ENCODE assay signal across 17 mouse cellular contexts in the genomic region with DNA sequence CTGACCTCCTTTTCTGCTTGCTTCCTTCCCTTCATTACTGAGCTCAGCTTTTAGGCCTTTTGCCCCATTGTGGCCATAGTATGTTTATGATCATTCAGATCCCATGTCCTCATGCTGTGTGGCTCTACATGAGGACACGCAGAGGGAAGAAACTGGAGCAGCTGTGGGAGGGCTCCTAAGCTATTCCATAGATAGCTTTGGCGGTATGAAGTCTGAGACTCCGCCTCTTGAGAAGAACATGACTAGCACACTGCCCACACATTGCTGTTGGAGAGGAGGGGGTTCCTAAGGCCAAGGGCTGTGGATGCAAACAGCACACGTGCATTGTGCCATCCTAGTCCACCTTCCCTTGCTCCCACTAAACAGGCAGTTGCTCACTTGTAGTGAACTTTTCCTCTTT. TPM values are rescaled to one million over a fixed set of nuclear protein-coding genes. Genes with fewer than 3 reads are reported as not detected.
DNase-seq lines count a peak whose midpoint lies in the region; ATAC-seq lines count a peak whose summit lies in the region.
"Had no signal": no experiment of that assay in that cellular context is flagged by ENCODE, and none has a peak within 500 bp of the region (broad histone marks: within the 10 kb centered on the region; RNA-seq: fewer than 3 reads in every experiment).

No protein-coding gene starts in this region.

- H3K4me3 ChIP-seq in megakaryocyte, embryonic 14.5 days (replicated peaks): peak overlapping the region; percentile 35
- H3K4me3 ChIP-seq: embryonic facial prominence, embryonic 13.5 days; forebrain, embryonic 10.5 days; hindbrain, embryonic 10.5 days had no signal

- H3K36me3 ChIP-seq in megakaryocyte, embryonic 14.5 days (replicated peaks; ENCODE audit: low read length): no peaks in the 10 kb centered on the region

- H3K4me1 ChIP-seq in megakaryocyte, embryonic 14.5 days: peaks cover 38% of the 10 kb centered on the region

- H3K27me3 ChIP-seq in megakaryocyte, embryonic 14.5 days (replicated peaks): no peaks in the 10 kb centered on the region
- H3K27me3 ChIP-seq: embryonic facial prominence, embryonic 13.5 days had no signal

- intact Hi-C loops in left cerebral cortex, postnatal 36 days (cut with DNase I): no loop called here
- intact Hi-C loops in left cerebral cortex, postnatal 10 days (cut with DNase I): no loop called here

- peak; percentile 49 for ATAC-seq in frontal cortex, adult (ENCODE audit: low TSS enrichment)
- ATAC-seq in megakaryocyte, adult 5-6 weeks (ENCODE audit: poor library complexity, severe bottlenecking): no peak
- ATAC-seq: forebrain, embryonic 14.5 days had no signal

- no peaks in the 10 kb centered on the region for H3K9me3 ChIP-seq in megakaryocyte, embryonic 14.5 days
- H3K9me3 ChIP-seq: embryonic facial prominence, embryonic 13.5 days; forebrain, embryonic 10.5 days; hindbrain, embryonic 10.5 days had no signal

- no peak for DNase-seq in frontal cortex, adult 2 months (ENCODE audit: extremely low spot score in 1 of 2, low spot score in 1 of 2)
- DNase-seq in left cerebral cortex, postnatal 36 days (ENCODE audit: low spot score in 2 of 2): peak; percentile 17 to 20
- DNase-seq in left cerebral cortex, postnatal 10 days (ENCODE audit: extremely low spot score in 1 of 2, low spot score in 2 of 2): no peak
- DNase-seq in telencephalon, adult 2 months (ENCODE audit: low read depth, low spot score): peak; percentile 54
- DNase-seq: adrenal gland, postnatal 10 days; cerebellum, adult 11-12 months; cerebellum, adult 9-11 months; cerebellum, postnatal 36 days; gastrocnemius, postnatal 10 days; heart, adult 18-20 months had no signal

RNA-seq across cellular contexts. Expression of gene Fbxo34, which starts 26.0 kb away (rescaled TPM):
- polyA plus RNA-seq in frontal cortex, adult 2 months (2012; rRNA removed): 46.4 and 53.0 TPM in 2 replicates
- 100 to 1,000 TPM in 1 of 2 experiments, 10 to 100 TPM in 1; 98.4 to 118 TPM for total RNA-seq in left cerebral cortex, postnatal 36 days (2021)
- 10 to 100 TPM; 59.1 to 61.7 TPM for total RNA-seq in left cerebral cortex, postnatal 10 days (2021)
- 4.2 and 4.8 TPM in 2 replicates for polyA plus RNA-seq in megakaryocyte, embryonic 14.5 days (2012; ENCODE audit: insufficient read depth, low replicate concordance)
- 11.2 and 17.5 TPM in 2 replicates for total RNA-seq in megakaryocyte, adult 5-6 weeks (2015)
- total RNA-seq in megakaryocyte, adult 5-6 weeks (2017): 20.7 and 21.8 TPM in 2 replicates

RNA-seq across cellular contexts. Expression of gene Dlgap5, which starts 58.1 kb away (rescaled TPM):
- polyA plus RNA-seq in frontal cortex, adult 2 months (2012; rRNA removed): 0.61 and 0.76 TPM in 2 replicates
- total RNA-seq in left cerebral cortex, postnatal 36 days (2021): 1 to 10 TPM in 1 of 2 experiments, not detected in 1; 1.1 TPM
- 1 to 10 TPM; 1.6 to 1.7 TPM for total RNA-seq in left cerebral cortex, postnatal 10 days (2021)
- polyA plus RNA-seq in megakaryocyte, embryonic 14.5 days (2012; ENCODE audit: insufficient read depth, low replicate concordance): 4.1 and 11.0 TPM in 2 replicates
- 55.8 and 59.1 TPM in 2 replicates for total RNA-seq in megakaryocyte, adult 5-6 weeks (2015)
- total RNA-seq in megakaryocyte, adult 5-6 weeks (2017): 98.6 and 105 TPM in 2 replicates

Comparison
In these comparisons a context has a peak if more than half of its experiments do, and no peak if none do; other contexts are left out.
1. DNase-seq: peak in left cerebral cortex, postnatal 36 days (2 of 2) and telencephalon, adult 2 months (single experiment); none in frontal cortex, adult 2 months (0 of 2) and left cerebral cortex, postnatal 10 days (0 of 2).
2. RNA of gene Dlgap5, which starts 58.1 kb away (total RNA-seq): 55.8 to 105 TPM in megakaryocyte, adult 5-6 weeks; 1.6 to 1.7 TPM in left cerebral cortex, postnatal 10 days and 1.1 TPM in left cerebral cortex, postnatal 36 days; every median in the first group is over 10 times any median in the second.